Mouse (Mus musculus) lung, adult 2 months (tissue): ENCODE measurements around the gene Arfip1. TPM values are rescaled to one million over a fixed set of nuclear protein-coding genes. Genes with fewer than 3 reads are reported as not detected.

Source experiments
- DNase-seq: peaks from one replicate; pipeline ENCODE4 v3.0.0; 2022
- H3K4me1 ChIP-seq: fragments of 200-500 bp; 2 replicates; pipeline ENCODE4 v1.6.1; 2011; ENCODE audit warnings: low read length; ENCODE audit not compliant: control insufficient read depth, insufficient read depth
- H3K4me3 ChIP-seq: fragments of 200-500 bp; replicated peaks from 2 replicates; pipeline ENCODE3; 2011; ENCODE audit warnings: low read depth, mild to moderate bottlenecking, control low read depth, low read length; ENCODE audit errors: extremely low read depth
- CTCF ChIP-seq: fragments of 200-500 bp; IDR thresholded peaks from 2 replicates; pipeline ENCODE4 v1.5.1; 2011; ENCODE audit warnings: mild to moderate bottlenecking, low read length, control low read depth; ENCODE audit not compliant: insufficient read depth
- POLR2A ChIP-seq: fragments of 200-500 bp; IDR thresholded peaks from 2 replicates; pipeline ENCODE4 v1.6.1; 2011; ENCODE audit warnings: low read depth, mild to moderate bottlenecking, control low read depth, low read length, borderline replicate concordance; ENCODE audit errors: extremely low read depth
- WGBS: fragments of 180-500 bp; shearing (Covaris S2); methylation state at CpG from one replicate; pipeline ENCODE4 v1.1.7; 2018; 5-methylcytosine and 5-hydroxymethylcytosine counted together
- polyA plus RNA-seq: library from polyadenylated mRNA; depleted of rRNA; stranded (reverse); fragments of >200 nt; gene quantifications from 2 replicates; pipeline ENCODE4 v1.2.3, GENCODE M21; 2012

Gene Arfip1
- polyA plus RNA-seq, 1 experiment, result 14.2 TPM

- under 1% methylated on average over 80 of the region's 82 CpGs for WGBS
- H3K4me1 ChIP-seq, result peaks cover 12% of the 10 kb centered on the region; the same call in 1 of the 2 replicates
- peak within 1 kb of the TSS; percentile 52 for H3K4me3 ChIP-seq
- TF ChIP-seq POLR2A (peak; percentile 41; the same call in 1 of the 2 replicates), CTCF (no peak)
- peak; percentile 73 for DNase-seq
These were observed 102.2 kb downstream of the Arfip1 start, which contains the start of gene Fhdc1 for GRCm38 (mm10) chr3:84480006-84480897. Fhdc1 (minus strand) TSS chr3:84480429.

- TF ChIP-seq POLR2A, result no peak
- no peak for TF ChIP-seq CTCF
- under 1% methylated on average over 61 of the region's 61 CpGs for WGBS
- H3K4me3 ChIP-seq, result peak overlapping the region; percentile 52
- peak; percentile 60 for DNase-seq
- peaks cover 14% of the 10 kb centered on the region; the same call in 1 of the 2 replicates for H3K4me1 ChIP-seq
These were observed 103.0 kb downstream of the Arfip1 start for GRCm38 (mm10) chr3:84479293-84480005.

GRCm38 (mm10) chr3:84478896-84479292, 103.5 kb downstream of the Arfip1 start:
- WGBS, result 25% methylated on average over 12 of the region's 12 CpGs
- Histone ChIP-seq H3K4me3 (peak overlapping the region; percentile 52), H3K4me1 (peaks cover 15% of the 10 kb centered on the region; the same call in 1 of the 2 replicates)
- TF ChIP-seq POLR2A (no peak), CTCF (no peak)
- DNase-seq, result no peak

GRCm38 (mm10) chr3:84478195-84478594, 104.2 kb downstream of the Arfip1 start:
- no peak overlapping the region for H3K4me3 ChIP-seq
- H3K4me1 ChIP-seq, result peaks cover 15% of the 10 kb centered on the region
- WGBS, result 44% methylated on average over 7 of the region's 7 CpGs
- TF ChIP-seq POLR2A (no peak), CTCF (no peak)
- no peak for DNase-seq

GRCm38 (mm10) chr3:84477498-84477897, 104.9 kb downstream of the Arfip1 start:
- no peak for DNase-seq
- 88% methylated on average over 1 of the region's 1 CpGs for WGBS
- Histone ChIP-seq H3K4me3 (no peak overlapping the region), H3K4me1 (peaks cover 12% of the 10 kb centered on the region)
- TF ChIP-seq CTCF, result no peak

- WGBS, result 83% methylated on average over 12 of the region's 12 CpGs
- Histone ChIP-seq H3K4me1 (peaks cover 6% of the 10 kb centered on the region), H3K4me3 (no peak overlapping the region)
- DNase-seq, result no peak
- TF ChIP-seq POLR2A, result no peak
- TF ChIP-seq CTCF, result no peak
These were observed 107.2 kb downstream of the Arfip1 start for GRCm38 (mm10) chr3:84474981-84475775.

- DNase-seq, result no peak
- Histone ChIP-seq H3K4me3 (no peak overlapping the region), H3K4me1 (peaks cover 3% of the 10 kb centered on the region)
- 70% methylated on average over 6 of the region's 6 CpGs for WGBS
- TF ChIP-seq CTCF (no peak), POLR2A (no peak)
These were observed 108.0 kb downstream of the Arfip1 start for GRCm38 (mm10) chr3:84474398-84474797.

GRCm38 (mm10) chr3:84472955-84473354, 109.5 kb downstream of the Arfip1 start:
- no peak for TF ChIP-seq CTCF
- TF ChIP-seq POLR2A, result no peak
- H3K4me3 ChIP-seq, result no peak overlapping the region
- 27% methylated on average over 5 of the region's 5 CpGs for WGBS
- peaks cover 3% of the 10 kb centered on the region for H3K4me1 ChIP-seq
- no peak for DNase-seq

GRCm38 (mm10) chr3:84472527-84472926, 109.9 kb downstream of the Arfip1 start:
- TF ChIP-seq POLR2A, result no peak
- no peak for TF ChIP-seq CTCF
- Histone ChIP-seq H3K4me1 (peaks cover 6% of the 10 kb centered on the region), H3K4me3 (no peak overlapping the region)
- DNase-seq, result no peak
- 32% methylated on average over 3 of the region's 3 CpGs for WGBS
